Mouse (Mus musculus): ENCODE data around the gene Ncor1.
"Not testable (repeated sequence)": the region's sequence is repeated elsewhere in the genome, so short reads cannot be mapped to it uniquely, and the experiment has no call there.

The Ncor1 gene

GRCm38 (mm10) chr11:62458276-62458724, at the start of gene Ncor1, which contains the start of gene Pigl:
Gene Ncor1 (minus strand): TSS chr11:62458541.
Gene Pigl (plus strand): TSS chr11:62458460.
- peak; percentile 87 to 92 for DNase-seq

GRCm38 (mm10) chr11:62507683-62508082, 49.3 kb upstream of the Ncor1 start:
- DNase-seq: no peak

GRCm38 (mm10) chr11:62500529-62500928, 42.2 kb upstream of the Ncor1 start:
- DNase-seq: no peak

- DNase-seq: no peak
These were observed 40.5 kb upstream of the Ncor1 start for GRCm38 (mm10) chr11:62498802-62499201.

GRCm38 (mm10) chr11:62497181-62497580, 38.8 kb upstream of the Ncor1 start:
- no peak for DNase-seq

- peak in 1 of 2 experiments; percentile 46 for DNase-seq
These were observed 37.9 kb upstream of the Ncor1 start for GRCm38 (mm10) chr11:62496151-62496715.

GRCm38 (mm10) chr11:62495276-62495801, 37.0 kb upstream of the Ncor1 start:
- DNase-seq: peak; percentile 59 to 78

- DNase-seq: peak; percentile 83 to 86
These were observed 36.5 kb upstream of the Ncor1 start for GRCm38 (mm10) chr11:62494754-62495275.

GRCm38 (mm10) chr11:62493701-62494100, 35.4 kb upstream of the Ncor1 start:
- no peak for DNase-seq

GRCm38 (mm10) chr11:62487540-62488350, 29.4 kb upstream of the Ncor1 start:
- no peak for DNase-seq

- no peak for DNase-seq
These were observed 28.6 kb upstream of the Ncor1 start for GRCm38 (mm10) chr11:62486949-62487348.

GRCm38 (mm10) chr11:62479581-62479980, 21.2 kb upstream of the Ncor1 start:
- DNase-seq: no peak

- DNase-seq: no peak
These were observed 20.6 kb upstream of the Ncor1 start for GRCm38 (mm10) chr11:62478931-62479330.

GRCm38 (mm10) chr11:62476156-62476555, 17.8 kb upstream of the Ncor1 start:
- DNase-seq: no peak

- DNase-seq: no peak
These were observed 15.2 kb upstream of the Ncor1 start for GRCm38 (mm10) chr11:62473516-62473915.

GRCm38 (mm10) chr11:62470451-62470850, 12.1 kb upstream of the Ncor1 start:
- no peak for DNase-seq

GRCm38 (mm10) chr11:62467289-62467688, 8.9 kb upstream of the Ncor1 start:
- not testable (repeated sequence) for DNase-seq

- no peak for DNase-seq
These were observed 8.2 kb upstream of the Ncor1 start for GRCm38 (mm10) chr11:62466546-62466945.

- DNase-seq: no peak
These were observed 7.5 kb upstream of the Ncor1 start for GRCm38 (mm10) chr11:62465849-62466248.

- no peak for DNase-seq
These were observed 6.4 kb upstream of the Ncor1 start for GRCm38 (mm10) chr11:62464696-62465095.

- DNase-seq: no peak
These were observed 5.0 kb upstream of the Ncor1 start for GRCm38 (mm10) chr11:62463225-62463915.

- not testable (repeated sequence) for DNase-seq
These were observed 4.2 kb upstream of the Ncor1 start for GRCm38 (mm10) chr11:62462529-62462928.

GRCm38 (mm10) chr11:62458780-62459179, 439 bp upstream of the Ncor1 start:
- DNase-seq: no peak
